Mouse (Mus musculus): ENCODE results near the gene Tyk2. TPM values are rescaled to one million over a fixed set of nuclear protein-coding genes. Genes with fewer than 3 reads are reported as not detected.

The Tyk2 gene
- 14.1 and 14.4 TPM in 2 replicates for polyA plus RNA-seq (2015; fragmentation: Nextera tagmentation; extraction: Ambion mirVana)

DNA sequence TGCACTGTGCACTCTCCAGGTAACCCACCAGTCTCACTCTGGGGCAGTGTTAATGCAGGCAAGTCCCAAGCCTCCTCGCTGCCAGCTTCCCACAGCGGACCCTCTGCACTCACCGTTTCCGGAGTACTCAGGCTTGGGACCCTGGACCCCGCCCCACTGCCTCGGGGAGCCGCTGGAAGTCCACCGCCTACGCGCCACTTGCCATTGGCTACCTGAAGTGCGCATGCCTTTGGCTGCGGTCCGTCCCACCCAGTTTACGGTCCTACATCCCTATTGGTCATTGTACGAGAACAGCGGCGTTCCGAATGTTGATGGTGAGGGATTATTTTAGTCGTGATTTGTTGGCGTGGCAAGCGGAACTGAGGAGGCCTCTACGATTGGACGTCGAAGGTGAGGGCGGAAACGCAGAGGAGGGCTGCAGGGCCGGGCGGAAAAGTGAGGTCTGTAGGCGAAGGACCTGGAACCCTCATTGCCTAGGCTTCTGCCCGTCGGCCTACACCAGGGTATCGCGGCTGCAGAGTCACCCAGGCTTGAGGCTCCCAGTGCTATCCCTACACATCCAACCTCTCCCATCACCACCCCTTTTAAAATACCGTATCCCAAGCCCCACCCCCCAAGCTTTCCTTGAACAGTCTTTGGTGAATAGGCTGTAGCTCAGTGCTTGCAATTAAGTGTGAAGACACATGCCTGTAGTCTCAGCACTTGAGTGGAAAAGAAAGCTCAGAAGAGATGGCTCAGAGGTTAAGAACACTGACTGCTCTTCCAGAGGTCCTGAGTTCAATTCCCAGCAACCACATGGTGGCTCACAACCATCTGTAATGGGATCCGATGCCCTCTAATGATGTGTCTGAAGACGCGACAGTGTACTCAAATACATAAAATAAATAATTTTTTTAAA lies at the start of gene Tyk2:
Tyk2 (minus strand) TSS at position 185 of the 898 bp plus-strand sequence.
- Histone ChIP-seq H3K36me3 (peaks cover 16% of the 10 kb centered on the region), H3K9ac (peak within 1 kb of the TSS; percentile 82), H3K27me3 (no peaks in the 10 kb centered on the region), H3K4me3 (peak within 1 kb of the TSS; percentile 71), H3K27ac (peak within 1 kb of the TSS; percentile 68), H3K4me2 (peak within 1 kb of the TSS; percentile 81), H3K9me3 (no peaks in the 10 kb centered on the region), H3K4me1 (peaks cover 7% of the 10 kb centered on the region)
- 6% methylated on average over 37 of the region's 37 CpGs for WGBS
- peak; percentile 93 for ATAC-seq (ENCODE audit: insufficient number of reproducible peaks, insufficient read depth, low FRiP score, low TSS enrichment, low read depth)

DNA sequence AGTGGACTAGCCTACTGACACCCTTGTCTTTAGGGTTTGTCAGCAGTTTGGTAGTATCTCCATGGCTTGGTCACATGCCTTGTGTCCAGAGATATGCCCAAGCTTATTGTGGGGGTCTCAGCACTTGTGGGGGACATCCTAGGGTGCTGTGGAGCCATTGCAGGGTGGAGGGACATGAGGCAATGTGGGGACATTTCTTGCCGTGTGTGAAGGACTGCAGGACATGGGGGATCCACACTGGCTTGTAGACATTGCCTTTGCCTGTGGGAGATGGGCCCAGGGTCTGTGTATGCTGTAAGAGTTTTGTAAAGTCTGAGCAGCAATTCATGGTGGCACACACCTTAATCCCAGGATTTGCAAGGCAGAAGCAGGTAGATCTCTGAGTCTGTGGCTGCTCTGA lies 49.8 kb upstream of the Tyk2 start:
- WGBS, result 68% methylated on average over 1 of the region's 1 CpGs
- peak overlapping the region; percentile 22; the same call in 1 of the 2 replicates for H3K9ac ChIP-seq
- peaks cover 34% of the 10 kb centered on the region for H3K4me1 ChIP-seq
- H3K36me3 ChIP-seq, result no peaks in the 10 kb centered on the region
- no peak overlapping the region for H3K27ac ChIP-seq
- no peak for ATAC-seq (ENCODE audit: insufficient number of reproducible peaks, insufficient read depth, low FRiP score, low TSS enrichment, low read depth)
- peaks cover 47% of the 10 kb centered on the region for H3K27me3 ChIP-seq
- no peak overlapping the region for H3K4me2 ChIP-seq
- no peak overlapping the region for H3K4me3 ChIP-seq
- no peaks in the 10 kb centered on the region for H3K9me3 ChIP-seq

GRCm38 (mm10) chr9:21180402-21180801 lies 49.4 kb upstream of the Tyk2 start:
- no peaks in the 10 kb centered on the region for H3K36me3 ChIP-seq
- peak overlapping the region; percentile 22; the same call in 1 of the 2 replicates for H3K9ac ChIP-seq
- no peak for ATAC-seq (ENCODE audit: insufficient number of reproducible peaks, insufficient read depth, low FRiP score, low TSS enrichment, low read depth)
- no peak overlapping the region; the same call in 1 of the 2 replicates for H3K27ac ChIP-seq
- 43% methylated on average over 4 of the region's 4 CpGs for WGBS
- H3K4me1 ChIP-seq, result peaks cover 34% of the 10 kb centered on the region
- H3K27me3 ChIP-seq, result peaks cover 42% of the 10 kb centered on the region
- no peaks in the 10 kb centered on the region for H3K9me3 ChIP-seq
- H3K4me3 ChIP-seq, result no peak overlapping the region
- H3K4me2 ChIP-seq, result no peak overlapping the region

DNA sequence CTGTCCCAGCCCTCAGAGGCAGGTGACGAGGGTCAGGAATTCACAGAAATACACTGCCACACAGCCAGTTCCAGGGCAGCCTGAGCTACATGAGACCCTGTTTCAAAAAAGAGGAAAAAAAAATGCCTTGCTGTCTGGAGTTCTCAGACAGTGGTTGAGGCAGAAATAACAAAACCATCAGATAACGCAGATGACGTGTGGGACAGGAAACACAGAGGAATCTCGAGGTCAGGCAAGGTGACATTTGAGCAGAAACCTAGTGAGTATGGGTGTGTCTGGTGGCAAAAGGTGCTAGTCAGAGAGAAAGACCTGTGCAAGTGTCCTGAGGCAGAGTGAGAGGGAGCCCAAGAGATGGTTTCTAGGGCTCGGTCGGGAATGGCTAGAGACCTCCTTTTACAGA lies 41.3 kb upstream of the Tyk2 start:
- 66% methylated on average over 6 of the region's 6 CpGs for WGBS
- H3K4me1 ChIP-seq, result peaks cover 19% of the 10 kb centered on the region
- H3K36me3 ChIP-seq, result no peaks in the 10 kb centered on the region
- no peak overlapping the region for H3K4me3 ChIP-seq
- H3K9ac ChIP-seq, result no peak overlapping the region
- no peak for ATAC-seq (ENCODE audit: insufficient number of reproducible peaks, insufficient read depth, low FRiP score, low TSS enrichment, low read depth)
- no peaks in the 10 kb centered on the region for H3K9me3 ChIP-seq
- H3K27me3 ChIP-seq, result 0 out of 2 replicates have a peak, but pooled peaks cover under 1% of the 10 kb centered on the region
- H3K4me2 ChIP-seq, result no peak overlapping the region
- no peak overlapping the region for H3K27ac ChIP-seq

DNA sequence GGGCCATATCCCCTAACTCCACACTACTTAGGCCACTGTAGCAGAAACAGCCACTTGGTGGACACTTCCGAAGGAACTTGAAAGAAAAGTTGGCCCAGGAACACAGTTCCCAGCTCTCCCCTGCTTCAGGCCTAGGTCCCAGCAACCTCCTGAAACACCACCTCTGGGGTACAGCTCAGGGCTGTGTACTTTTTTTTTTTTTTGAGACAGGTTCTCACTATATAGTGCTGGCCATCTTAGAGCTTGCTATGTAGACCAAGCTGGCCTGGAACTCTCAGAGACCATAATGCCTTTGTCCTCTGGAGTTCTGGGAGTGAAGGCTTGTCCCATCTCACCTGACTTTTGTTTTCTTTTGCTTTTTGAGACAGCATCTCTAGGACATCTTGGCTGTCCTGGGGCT lies 38.1 kb upstream of the Tyk2 start:
- no peak overlapping the region for H3K27ac ChIP-seq
- H3K4me1 ChIP-seq, result peaks cover 48% of the 10 kb centered on the region
- no peaks in the 10 kb centered on the region for H3K36me3 ChIP-seq
- 30% methylated on average over 1 of the region's 1 CpGs for WGBS
- H3K4me3 ChIP-seq, result no peak overlapping the region
- H3K9ac ChIP-seq, result no peak overlapping the region
- H3K27me3 ChIP-seq, result peaks cover 32% of the 10 kb centered on the region
- no peak for ATAC-seq (ENCODE audit: insufficient number of reproducible peaks, insufficient read depth, low FRiP score, low TSS enrichment, low read depth)
- H3K4me2 ChIP-seq, result peak overlapping the region; percentile 46; the same call in 1 of the 2 replicates
- no peaks in the 10 kb centered on the region for H3K9me3 ChIP-seq

GRCm38 (mm10) chr9:21168161-21169123 lies 37.4 kb upstream of the Tyk2 start:
- ATAC-seq (ENCODE audit: insufficient number of reproducible peaks, insufficient read depth, low FRiP score, low TSS enrichment, low read depth), result peak; percentile 43; the same call in 1 of the 2 replicates
- peaks cover 51% of the 10 kb centered on the region for H3K4me1 ChIP-seq

GRCm38 (mm10) chr9:21167140-21168097 lies 36.4 kb upstream of the Tyk2 start:
- H3K9ac ChIP-seq, result 0 out of 2 replicates have a peak overlapping the region, but pooled peaks have one; percentile 47
- H3K4me1 ChIP-seq, result peaks cover 51% of the 10 kb centered on the region
- H3K4me3 ChIP-seq, result peak overlapping the region; percentile 12; the same call in 1 of the 2 replicates
- peak overlapping the region; percentile 98 for H3K4me2 ChIP-seq
- 33% methylated on average over 10 of the region's 10 CpGs for WGBS
- H3K9me3 ChIP-seq, result no peaks in the 10 kb centered on the region
- H3K27me3 ChIP-seq, result peaks cover 48% of the 10 kb centered on the region
- ATAC-seq (ENCODE audit: insufficient number of reproducible peaks, insufficient read depth, low FRiP score, low TSS enrichment, low read depth), result no peak
- H3K27ac ChIP-seq, result peak overlapping the region; percentile 83
- no peaks in the 10 kb centered on the region for H3K36me3 ChIP-seq

More at GRCm38 (mm10) chr9:21168161-21169123, 37.4 kb upstream of the Tyk2 start:
- Histone ChIP-seq H3K9ac (peak overlapping the region; percentile 47; the same call in 1 of the 2 replicates), H3K27ac (peak overlapping the region; percentile 83), H3K27me3 (peaks cover 39% of the 10 kb centered on the region), H3K4me2 (peak overlapping the region; percentile 46), H3K9me3 (no peaks in the 10 kb centered on the region), H3K4me3 (peak overlapping the region; percentile 12; the same call in 1 of the 2 replicates), H3K36me3 (no peaks in the 10 kb centered on the region)
- 4% methylated on average over 30 of the region's 30 CpGs for WGBS

- H3K36me3 ChIP-seq, result no peaks in the 10 kb centered on the region
Observed at GRCm38 (mm10) chr9:21166516-21166915, 35.5 kb upstream of the Tyk2 start.

GRCm38 (mm10) chr9:21165952-21166451 lies 35.0 kb upstream of the Tyk2 start:
- H3K4me1 ChIP-seq, result peaks cover 55% of the 10 kb centered on the region
- peaks cover 59% of the 10 kb centered on the region for H3K27me3 ChIP-seq
- H3K9me3 ChIP-seq, result no peaks in the 10 kb centered on the region
- WGBS, result under 1% methylated on average over 46 of the region's 47 CpGs
- ATAC-seq (ENCODE audit: insufficient number of reproducible peaks, insufficient read depth, low FRiP score, low TSS enrichment, low read depth), result 0 out of 2 replicates have a peak, but pooled peaks have one; percentile 0
- peak overlapping the region; percentile 72 for H3K9ac ChIP-seq
- H3K4me3 ChIP-seq, result peak overlapping the region; percentile 60
- no peaks in the 10 kb centered on the region for H3K36me3 ChIP-seq
- peak overlapping the region; percentile 98 for H3K4me2 ChIP-seq
- H3K27ac ChIP-seq, result no peak overlapping the region

More at GRCm38 (mm10) chr9:21166516-21166915, 35.5 kb upstream of the Tyk2 start:
- Histone ChIP-seq H3K4me1 (peaks cover 53% of the 10 kb centered on the region), H3K9me3 (no peaks in the 10 kb centered on the region), H3K27me3 (peaks cover 57% of the 10 kb centered on the region), H3K4me3 (peak overlapping the region; percentile 60), H3K9ac (peak overlapping the region; percentile 72; the same call in 1 of the 2 replicates), H3K4me2 (peak overlapping the region; percentile 98), H3K27ac (no peak overlapping the region)
- ATAC-seq (ENCODE audit: insufficient number of reproducible peaks, insufficient read depth, low FRiP score, low TSS enrichment, low read depth), result no peak
- 31% methylated on average over 3 of the region's 3 CpGs for WGBS

All from embryonic facial prominence, embryonic 13.5 days (tissue).